Mouse (Mus musculus) small intestine, adult 2 months (tissue): ENCODE measurements around the gene Cldn22.

Experiments used
- CTCF ChIP-seq: fragments of 200-500 bp; IDR thresholded peaks from 2 replicates; pipeline ENCODE4 v1.5.1; 2012; ENCODE audit warnings: low read depth, mild to moderate bottlenecking, control low read depth, inconsistent platforms, low read length, moderate library complexity, mixed read lengths; ENCODE audit not compliant: insufficient replicate concordance, insufficient read length; ENCODE audit errors: extremely low read depth
- POLR2A ChIP-seq: fragments of 200-500 bp; IDR thresholded peaks from 2 replicates; pipeline ENCODE4 v1.6.1; 2012; ENCODE audit warnings: low read depth, mild to moderate bottlenecking, control low read depth, inconsistent platforms, low read length, moderate library complexity

DNA sequence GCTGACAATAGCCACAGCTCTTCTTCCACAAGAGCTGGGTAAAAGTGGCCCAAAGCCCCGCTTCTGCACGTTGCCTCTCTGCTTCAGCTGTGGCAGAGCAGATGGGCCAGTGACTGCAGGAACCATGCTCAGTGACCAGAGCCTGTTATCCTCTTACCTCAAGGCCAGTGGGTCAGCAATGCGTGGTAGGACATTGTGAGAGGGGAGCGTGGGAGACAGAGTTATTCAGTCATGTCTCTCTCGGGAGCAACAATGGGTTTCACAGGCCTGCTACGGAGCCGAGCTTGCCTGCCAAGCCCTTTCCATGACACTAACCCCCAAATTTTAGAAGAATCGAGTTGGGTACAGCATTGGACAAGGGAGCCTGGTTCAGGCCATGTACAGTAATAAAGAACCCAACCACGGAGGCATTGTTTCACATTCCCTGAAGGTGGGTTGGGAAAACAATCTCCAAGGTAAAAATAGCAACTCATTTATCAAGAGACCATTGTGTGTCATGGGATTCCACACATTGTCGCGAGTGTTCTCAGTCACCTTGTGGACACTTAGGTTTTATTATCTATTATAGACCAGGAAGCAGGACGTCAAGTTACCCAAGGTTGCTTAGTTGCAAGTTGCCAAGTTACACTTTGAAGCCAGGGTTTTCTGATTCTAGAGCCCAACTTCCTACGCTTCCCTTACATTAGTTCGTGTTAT is 14.2 kb upstream of the Cldn22 start:
- TF ChIP-seq CTCF, result no peak
- TF ChIP-seq POLR2A, result no peak
